Mouse (Mus musculus) 3134 (cell line): ENCODE results near the gene Fam49a.

ENCODE experiments used
- DNase-seq: peaks from one replicate; pipeline ENCODE4 v3.0.0-alpha.2; 2011; ENCODE audit warnings: low spot score; ENCODE audit not compliant: insufficient read length; ENCODE audit errors: extremely low read depth

The Fam49a gene

GRCm38 (mm10) chr12:12264151-12264550, 2.2 kb downstream of the Fam49a start:
- DNase-seq: no peak

DNA sequence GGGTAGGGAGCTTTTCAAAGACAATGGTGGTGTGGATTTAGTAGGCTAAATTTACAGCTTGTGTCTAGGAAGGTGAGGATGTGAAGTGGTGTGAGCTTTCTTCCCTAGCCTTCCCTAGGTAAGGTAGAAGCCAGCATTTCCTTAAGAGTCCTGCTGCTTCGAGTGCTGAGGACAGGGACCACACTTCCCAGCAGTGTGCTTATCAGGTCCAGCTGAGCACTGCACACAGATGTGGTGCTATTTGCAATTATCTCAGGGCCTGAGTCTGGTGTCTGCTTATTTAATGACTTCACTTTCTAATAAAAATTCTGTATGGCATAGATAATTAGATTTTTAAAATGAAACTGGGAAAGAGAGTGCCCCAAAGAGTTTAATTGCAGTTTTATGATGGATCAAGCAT, 4.6 kb downstream of the Fam49a start:
- no peak for DNase-seq

DNA sequence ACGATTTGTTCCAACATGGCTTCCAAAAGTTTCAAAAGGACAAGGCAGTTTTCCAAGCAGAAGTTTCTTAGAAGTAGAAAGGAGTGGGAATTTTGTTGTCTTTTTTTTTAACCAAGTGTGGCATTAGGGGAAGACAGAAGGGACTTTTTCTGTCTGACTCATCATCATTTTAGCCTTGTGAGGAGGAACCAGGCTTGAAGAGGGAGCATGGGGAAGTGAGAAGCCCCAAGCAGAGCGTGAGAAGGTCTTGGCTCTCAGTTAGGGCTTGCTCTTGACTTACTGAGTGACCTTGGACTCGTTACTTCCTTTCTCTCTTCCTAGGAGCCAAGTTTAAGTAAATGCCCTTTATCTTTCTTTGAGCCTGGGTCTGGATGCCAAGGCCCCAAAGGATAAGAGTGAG, 8.6 kb downstream of the Fam49a start:
- no peak for DNase-seq

- DNase-seq: no peak
These were observed 12.2 kb downstream of the Fam49a start for GRCm38 (mm10) chr12:12274115-12274514.

DNA sequence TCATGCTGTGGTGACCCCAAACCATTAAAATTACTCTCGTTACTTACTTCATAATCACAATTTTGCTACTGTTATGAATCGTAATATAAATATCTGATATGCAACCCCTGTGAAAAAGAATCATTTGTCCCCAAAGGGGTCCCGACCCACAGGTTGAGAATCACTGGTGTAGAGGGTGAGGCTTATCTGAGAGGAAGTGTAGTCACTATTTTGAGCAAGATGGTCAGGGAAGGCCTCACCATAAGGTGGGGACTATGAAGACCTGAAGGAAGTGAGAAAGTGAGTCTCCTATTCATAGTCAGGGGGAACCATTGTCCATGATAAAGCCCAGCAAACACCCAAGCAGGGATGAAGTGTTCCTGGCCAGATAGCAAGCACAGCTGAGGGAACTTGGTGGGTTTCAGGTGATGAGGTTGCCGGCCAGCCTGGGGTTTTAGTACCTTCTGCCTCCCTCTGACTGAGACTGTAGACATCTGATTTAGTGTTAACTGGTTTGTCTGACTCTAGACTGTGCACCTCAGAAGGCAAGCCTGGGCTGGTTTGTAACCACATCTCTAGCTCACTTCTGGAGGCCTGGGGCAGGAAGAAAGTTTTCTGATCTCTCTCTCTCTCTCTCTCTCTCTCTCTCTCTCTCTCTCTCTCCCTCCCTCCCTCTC, 13.3 kb downstream of the Fam49a start:
- DNase-seq: no peak

- no peak for DNase-seq
These were observed 16.0 kb downstream of the Fam49a start for GRCm38 (mm10) chr12:12277741-12278463.

DNA sequence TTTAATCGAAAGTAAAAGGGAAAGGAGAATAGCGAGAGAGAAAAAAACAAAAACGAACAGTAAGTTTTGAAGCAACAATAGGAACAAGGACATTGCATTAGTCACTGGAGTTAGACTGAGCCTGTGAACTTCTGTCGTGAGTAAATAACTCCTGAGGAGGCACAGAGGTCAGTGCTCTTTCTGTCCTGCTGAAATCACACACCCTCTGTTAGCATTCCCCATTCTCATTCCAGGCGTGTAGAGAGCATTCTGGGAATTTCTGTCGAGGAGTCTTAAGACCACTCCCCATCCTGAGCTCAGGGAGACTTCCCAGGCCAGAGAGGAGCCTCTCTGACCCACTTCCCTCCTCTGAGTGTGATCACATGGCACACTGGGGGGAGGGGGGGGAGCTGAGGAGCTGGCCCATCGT, 16.5 kb downstream of the Fam49a start:
- no peak for DNase-seq

DNA sequence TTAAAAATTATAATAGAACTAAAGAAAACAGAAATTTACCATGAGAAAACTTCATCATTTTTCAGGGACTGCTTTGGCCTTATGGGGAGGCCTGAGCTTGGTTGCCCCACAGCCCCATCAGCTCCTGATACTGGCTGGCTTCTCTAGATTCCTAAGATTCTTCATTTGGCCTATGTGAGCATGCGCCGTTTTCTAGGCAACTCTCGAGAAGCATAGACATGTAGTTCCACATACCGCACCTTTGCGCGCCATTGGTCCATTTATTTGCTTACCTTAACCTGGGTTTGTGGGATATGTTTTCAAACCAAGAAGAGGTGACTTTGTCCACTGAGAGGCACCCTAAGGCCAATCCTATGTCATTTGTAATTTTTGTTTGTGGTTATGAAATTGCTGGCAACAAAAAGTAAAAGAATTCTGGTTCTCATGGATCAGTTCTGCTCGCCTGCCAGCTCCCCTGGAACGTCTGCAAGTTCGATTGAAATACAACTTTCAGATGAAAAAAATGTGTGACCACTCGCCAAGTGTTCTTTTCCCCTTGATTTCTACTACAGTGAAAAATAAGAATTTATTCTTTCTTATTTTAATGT, 21.9 kb downstream of the Fam49a start:
- DNase-seq: no peak

GRCm38 (mm10) chr12:12284521-12284920, 22.6 kb downstream of the Fam49a start:
- DNase-seq: no peak

GRCm38 (mm10) chr12:12287131-12287786, 25.3 kb downstream of the Fam49a start:
- DNase-seq: no peak

DNA sequence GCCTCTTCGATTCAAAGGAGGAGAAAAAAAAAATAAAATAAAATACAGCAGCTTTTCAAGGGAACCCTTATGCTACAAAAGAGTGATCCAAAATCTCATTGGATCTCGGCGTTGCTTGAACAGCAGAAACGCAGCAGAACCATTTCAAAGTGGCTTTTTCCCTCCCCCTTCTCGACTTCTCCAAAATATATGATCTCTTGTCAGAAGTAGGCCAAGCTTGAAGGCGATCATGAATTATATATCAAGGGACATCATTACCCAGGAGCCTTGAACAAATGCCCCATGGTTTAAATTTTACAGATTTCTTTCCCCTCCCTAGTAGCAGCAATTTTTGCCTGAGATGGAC, 25.8 kb downstream of the Fam49a start:
- no peak for DNase-seq

DNA sequence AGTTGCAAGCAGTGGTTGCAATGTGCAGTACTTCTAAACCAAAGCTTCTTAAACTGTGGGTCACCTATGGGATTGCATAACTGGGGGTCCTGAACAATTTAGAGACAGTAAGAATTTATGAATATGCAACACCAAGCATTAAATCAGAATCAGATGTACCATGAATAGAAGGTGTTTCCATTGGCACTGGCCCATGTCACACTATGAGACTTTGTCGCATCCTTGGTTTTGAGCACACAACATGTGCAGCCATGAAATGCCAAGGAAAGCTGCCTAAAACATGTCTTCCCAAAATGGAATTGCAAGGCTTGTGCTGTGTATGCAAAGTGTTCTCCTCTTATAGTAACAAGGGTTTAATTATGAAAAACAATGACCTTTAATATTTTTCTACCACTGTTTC, 26.6 kb downstream of the Fam49a start:
- DNase-seq: no peak

DNA sequence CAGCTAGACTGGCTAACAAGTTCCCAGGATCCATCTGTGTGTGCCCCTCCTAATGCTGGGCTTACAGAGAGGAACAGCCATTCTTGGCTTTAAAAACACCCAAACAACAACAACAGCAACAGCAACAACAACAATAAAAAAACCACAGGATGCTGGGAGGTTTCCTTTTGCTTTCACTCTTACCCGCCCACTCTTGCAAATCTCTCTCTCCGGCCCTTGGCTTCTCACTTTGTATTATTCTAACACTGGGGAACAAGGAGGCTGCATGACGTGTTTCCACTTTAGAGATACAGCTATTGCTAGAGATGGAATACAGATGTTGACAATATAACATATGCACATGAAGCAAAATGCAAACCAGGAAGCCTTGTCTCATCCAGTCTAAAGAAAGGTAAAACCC, 27.7 kb downstream of the Fam49a start:
- no peak for DNase-seq

- DNase-seq: no peak
These were observed 30.2 kb downstream of the Fam49a start for GRCm38 (mm10) chr12:12292043-12292618.

DNA sequence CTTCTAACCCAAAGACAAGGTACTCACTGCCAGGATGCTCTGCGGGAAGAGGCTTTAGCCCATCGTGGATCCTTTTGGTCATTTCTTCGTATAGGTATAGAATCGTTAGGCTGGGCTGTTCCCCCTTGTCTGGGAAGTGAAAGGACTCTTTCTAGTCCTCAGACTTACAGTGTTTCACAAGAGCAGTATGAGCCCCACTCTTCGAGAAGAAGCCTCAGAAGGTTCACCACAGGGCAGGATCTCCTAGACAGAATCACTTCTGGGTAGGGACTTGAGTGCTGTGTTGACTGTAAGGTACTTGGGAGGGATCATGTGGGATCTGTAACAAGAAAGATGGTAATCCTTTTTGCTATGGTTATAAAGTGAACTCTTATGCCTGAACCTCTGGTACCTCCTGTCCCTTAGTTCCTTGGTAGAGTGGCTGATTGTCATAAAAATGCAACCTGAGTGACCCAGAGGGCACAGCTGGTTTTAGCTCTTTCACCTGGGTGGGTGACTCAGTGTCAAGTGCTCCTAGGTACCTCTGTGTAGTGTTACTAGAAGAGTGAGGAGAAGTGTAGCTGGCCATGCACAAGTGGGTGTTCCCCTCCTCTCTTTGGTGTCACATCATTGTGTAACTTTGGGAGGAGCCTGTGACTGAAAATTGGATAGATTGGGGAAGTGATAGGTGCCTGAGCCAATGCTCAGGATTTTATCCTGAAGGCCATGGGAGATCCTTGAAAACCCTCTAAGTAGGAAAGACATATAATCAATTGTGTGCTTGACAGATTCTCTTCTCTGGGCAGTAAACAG, 32.6 kb downstream of the Fam49a start:
- DNase-seq: no peak

DNA sequence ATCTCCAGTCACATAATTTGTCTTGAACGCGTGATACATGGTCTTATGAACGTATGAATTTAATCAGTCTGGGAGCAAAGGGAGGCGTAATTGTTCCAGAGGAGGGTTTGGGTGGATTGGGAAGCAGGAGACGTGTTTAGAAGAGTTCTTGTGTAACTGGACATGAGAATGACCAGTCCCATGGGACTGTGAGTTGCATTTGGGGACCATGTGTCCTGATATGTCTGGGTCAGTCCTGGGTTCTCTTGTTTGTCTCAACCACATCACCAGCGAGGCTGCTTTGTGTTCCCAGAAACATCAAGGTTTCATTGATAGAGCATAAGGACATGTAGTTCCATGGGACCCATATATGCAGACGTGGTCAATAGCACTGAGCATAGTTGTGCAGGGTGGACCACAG, 36.5 kb downstream of the Fam49a start:
- DNase-seq: no peak

DNA sequence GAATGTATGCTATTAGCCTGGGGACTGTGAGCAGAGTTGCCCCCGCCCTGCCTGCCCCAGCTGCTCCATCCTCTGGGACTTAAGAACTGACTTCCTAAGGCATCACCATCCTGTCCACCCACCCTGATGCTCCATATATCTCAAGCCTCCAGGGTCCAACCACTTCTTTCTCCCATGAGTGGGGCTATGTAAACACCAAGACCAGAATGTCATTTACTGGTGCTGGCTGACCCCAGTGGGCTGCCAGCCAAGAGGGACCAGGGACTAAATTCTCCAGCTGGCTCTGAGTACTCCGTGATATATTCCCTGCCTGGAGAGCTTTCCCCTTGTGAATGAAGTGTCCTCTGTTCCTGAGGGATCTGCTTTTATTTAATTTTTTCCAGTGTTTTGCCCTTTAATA, 37.4 kb downstream of the Fam49a start:
- DNase-seq: no peak

DNA sequence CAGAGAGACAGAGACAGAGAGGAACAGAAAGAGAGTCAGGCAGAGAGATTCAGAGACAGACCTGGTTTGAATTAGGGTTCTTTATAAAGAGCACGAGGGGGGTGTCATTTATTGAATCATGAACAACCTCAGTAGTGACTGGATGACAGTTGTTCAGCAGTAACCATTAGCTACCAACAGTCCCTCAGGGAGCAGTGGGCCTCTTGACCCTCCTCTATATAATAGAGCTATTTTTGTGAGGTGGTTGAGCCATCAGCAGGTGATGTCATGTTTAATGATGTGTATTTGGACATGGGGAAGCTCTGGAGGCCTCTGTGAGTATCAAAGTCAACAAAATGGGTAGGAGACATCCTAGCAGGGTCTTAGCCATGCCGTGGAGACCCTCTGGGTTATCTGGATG, 39.2 kb downstream of the Fam49a start:
- DNase-seq: no peak

DNA sequence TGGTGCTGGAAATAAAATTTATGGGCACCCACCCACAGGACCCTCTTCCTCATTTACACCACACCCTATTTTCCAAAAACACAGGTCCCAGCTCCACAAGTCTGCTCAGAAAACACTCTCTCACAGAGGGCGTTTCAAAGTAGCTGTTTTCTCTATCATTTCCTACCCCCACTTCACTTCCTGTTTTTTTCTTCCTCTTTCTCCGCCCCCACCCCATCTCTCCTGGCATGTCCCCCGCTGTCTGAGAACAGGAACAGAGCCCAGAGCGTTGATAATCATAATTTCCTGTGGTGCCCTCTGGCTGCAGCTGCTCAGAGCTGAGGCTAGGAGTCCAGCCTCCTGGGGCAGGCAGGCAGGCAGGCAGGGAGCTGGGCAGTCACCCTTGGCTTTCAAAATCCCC, 39.9 kb downstream of the Fam49a start:
- DNase-seq: no peak

- DNase-seq: no peak
These were observed 44.3 kb downstream of the Fam49a start for GRCm38 (mm10) chr12:12306214-12306613.

DNA sequence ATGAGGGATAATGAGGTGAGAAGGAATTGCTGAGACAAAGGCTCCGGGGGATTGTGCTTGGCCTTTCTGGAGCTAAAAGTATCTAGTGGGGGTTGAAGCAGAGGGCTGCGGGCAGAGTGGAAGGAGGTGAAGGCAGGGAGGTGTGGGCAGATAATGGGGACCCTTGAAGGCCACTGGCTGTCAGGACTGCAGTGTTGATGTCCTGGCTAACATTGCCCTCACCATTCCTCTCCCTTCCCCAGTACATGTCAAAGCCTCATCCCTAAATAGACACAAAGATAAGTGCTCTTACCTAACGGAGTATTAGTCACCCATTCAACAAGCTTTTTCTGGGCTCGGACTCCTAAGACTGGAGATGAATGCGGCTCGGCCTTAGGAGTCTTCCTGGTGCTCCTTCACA, 44.9 kb downstream of the Fam49a start:
- DNase-seq: no peak
